Mouse (Mus musculus) cortical plate, adult 2 months (tissue): Measurements from ENCODE around the gene Ppp1cb. TPM values are rescaled to one million over a fixed set of nuclear protein-coding genes. Genes with fewer than 3 reads are reported as not detected.

ENCODE experiments used
- H3K27ac ChIP-seq: fragments of 200-500 bp; 2 replicates; pipeline ENCODE4 v1.5.1; 2012; ENCODE audit warnings: low read length, control low read depth, inconsistent platforms; ENCODE audit not compliant: insufficient read depth
- H3K4me1 ChIP-seq: fragments of 200-500 bp; 2 replicates; pipeline ENCODE4 v1.6.1; 2011; ENCODE audit warnings: low read length; ENCODE audit not compliant: control insufficient read depth, insufficient read depth
- H3K4me3 ChIP-seq: fragments of 200-500 bp; 2 replicates; pipeline ENCODE4 v1.5.1; 2011; ENCODE audit warnings: mild to moderate bottlenecking, low read length, control low read depth; ENCODE audit not compliant: insufficient read depth
- CTCF ChIP-seq: fragments of 200-500 bp; IDR thresholded peaks from 2 replicates; pipeline ENCODE4 v1.5.1; 2011; ENCODE audit warnings: mild to moderate bottlenecking, control low read depth, low read length; ENCODE audit not compliant: insufficient read depth; ENCODE audit errors: extremely low read depth
- POLR2A ChIP-seq: fragments of 200-500 bp; IDR thresholded peaks from 2 replicates; pipeline ENCODE4 v1.6.1; 2011; ENCODE audit warnings: mild to moderate bottlenecking, low read length, control low read depth; ENCODE audit not compliant: insufficient read depth; ENCODE audit errors: extremely low read depth
- polyA plus RNA-seq: library from polyadenylated mRNA; depleted of rRNA; stranded (reverse); fragments of >200 nt; gene quantifications from 2 replicates; pipeline ENCODE4 v1.2.3, GENCODE M21; 2012

The Ppp1cb gene
- polyA plus RNA-seq, 1 experiment: 252 TPM

DNA sequence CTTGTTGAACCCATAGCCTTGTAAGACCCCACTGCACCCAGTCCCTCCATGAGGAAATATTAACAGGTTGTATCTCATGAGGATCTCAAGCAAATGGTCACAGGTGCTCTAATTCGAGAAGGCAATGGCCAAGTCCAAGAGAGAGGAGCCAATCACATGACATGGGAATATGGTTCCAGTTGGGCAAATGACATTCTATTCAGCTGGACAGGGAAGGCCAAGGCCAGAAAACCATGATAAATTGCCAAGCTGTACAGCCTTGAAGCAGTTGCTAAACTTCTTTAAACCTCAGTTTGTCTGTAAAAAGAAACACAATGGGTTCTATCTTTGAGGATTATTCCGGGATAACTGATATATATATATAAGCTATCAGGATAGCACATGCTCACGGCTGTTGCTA lies 14.7 kb upstream of the Ppp1cb start:
- Histone ChIP-seq H3K4me1 (no peaks in the 10 kb centered on the region), H3K27ac (no peak overlapping the region), H3K4me3 (no peak overlapping the region)
- TF ChIP-seq CTCF: no peak
- no peak for TF ChIP-seq POLR2A

GRCm38 (mm10) chr5:32445287-32445921 lies 13.2 kb upstream of the Ppp1cb start:
- H3K4me1 ChIP-seq: no peaks in the 10 kb centered on the region
- TF ChIP-seq CTCF: no peak
- TF ChIP-seq POLR2A: no peak
- H3K4me3 ChIP-seq: no peak overlapping the region
- H3K27ac ChIP-seq: no peak overlapping the region

GRCm38 (mm10) chr5:32446394-32446793 lies 12.2 kb upstream of the Ppp1cb start:
- Histone ChIP-seq H3K27ac (no peak overlapping the region), H3K4me1 (no peaks in the 10 kb centered on the region), H3K4me3 (no peak overlapping the region)
- TF ChIP-seq POLR2A: no peak
- no peak for TF ChIP-seq CTCF

DNA sequence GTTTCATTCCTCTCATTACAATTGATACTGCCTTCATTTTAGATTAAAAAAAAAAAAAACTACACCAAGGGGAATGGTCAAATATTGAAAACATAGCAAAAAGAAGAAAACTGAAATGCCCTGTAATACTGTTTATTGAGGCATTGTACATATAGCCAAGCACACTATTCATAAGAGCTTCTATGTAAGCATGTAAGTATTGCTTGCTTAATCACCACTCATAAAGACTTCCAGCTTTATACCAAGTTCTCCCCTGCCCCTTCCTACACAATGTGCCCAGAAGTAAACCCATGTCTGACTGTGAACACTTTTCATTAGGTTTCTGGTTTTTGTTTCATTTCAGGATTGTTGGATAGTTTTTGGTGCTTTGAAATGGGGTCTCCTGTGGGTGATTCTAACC lies 11.8 kb upstream of the Ppp1cb start:
- Histone ChIP-seq H3K27ac (no peak overlapping the region), H3K4me1 (no peaks in the 10 kb centered on the region), H3K4me3 (no peak overlapping the region)
- no peak for TF ChIP-seq POLR2A
- TF ChIP-seq CTCF: no peak

GRCm38 (mm10) chr5:32459251-32459881 lies 723 bp downstream of the Ppp1cb start:
- peak overlapping the region; percentile 99 for H3K27ac ChIP-seq
- H3K4me1 ChIP-seq: peaks cover 3% of the 10 kb centered on the region; the same call in 1 of the 2 replicates
- no peak; the same call in 1 of the 2 replicates for TF ChIP-seq POLR2A

GRCm38 (mm10) chr5:32459882-32460751 lies 1.5 kb downstream of the Ppp1cb start:
- TF ChIP-seq POLR2A (no peak), CTCF (no peak; the same call in 1 of the 2 replicates)
- Histone ChIP-seq H3K4me3 (peak overlapping the region; percentile 100), H3K4me1 (peaks cover 3% of the 10 kb centered on the region; the same call in 1 of the 2 replicates), H3K27ac (peak overlapping the region; percentile 99)

More at GRCm38 (mm10) chr5:32459251-32459881, 723 bp downstream of the Ppp1cb start:
- peak overlapping the region; percentile 100 for H3K4me3 ChIP-seq

DNA sequence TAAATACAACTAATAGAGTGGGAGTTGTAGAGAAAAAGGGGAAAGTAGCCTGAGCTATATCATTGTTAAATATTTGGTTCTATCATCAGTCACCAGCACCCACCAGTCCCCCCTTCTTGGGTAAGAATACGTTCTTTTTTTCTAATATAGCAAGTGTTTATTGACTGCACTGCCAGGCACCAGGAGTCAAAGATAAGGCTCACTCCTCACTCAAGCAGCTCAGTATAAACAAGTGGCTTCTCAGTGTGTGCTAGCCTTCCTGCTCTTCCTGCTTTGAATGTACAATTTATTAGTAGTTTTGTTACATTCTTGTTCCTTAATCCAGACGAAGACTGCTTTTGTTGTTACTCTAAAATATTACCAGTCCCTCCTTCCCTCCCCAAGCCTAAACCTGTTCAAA lies 2.3 kb downstream of the Ppp1cb start:
- Histone ChIP-seq H3K27ac (no peak overlapping the region), H3K4me3 (peak overlapping the region; percentile 24; the same call in 1 of the 2 replicates), H3K4me1 (peaks cover 4% of the 10 kb centered on the region; the same call in 1 of the 2 replicates)
- TF ChIP-seq POLR2A (no peak), CTCF (no peak)

- Histone ChIP-seq H3K4me3 (no peak overlapping the region), H3K27ac (no peak overlapping the region; the same call in 1 of the 2 replicates), H3K4me1 (peaks cover 3% of the 10 kb centered on the region)
- TF ChIP-seq CTCF (no peak), POLR2A (no peak)
Observed at GRCm38 (mm10) chr5:32472332-32473028, 13.8 kb downstream of the Ppp1cb start.

- Histone ChIP-seq H3K4me1 (peaks cover 5% of the 10 kb centered on the region), H3K27ac (no peak overlapping the region; the same call in 1 of the 2 replicates), H3K4me3 (no peak overlapping the region)
- TF ChIP-seq CTCF (no peak), POLR2A (no peak)
Observed at GRCm38 (mm10) chr5:32473029-32473352, 14.3 kb downstream of the Ppp1cb start.
